Mouse (Mus musculus): ENCODE data around the gene Dok4. TPM values are rescaled to one million over a fixed set of nuclear protein-coding genes. Genes with fewer than 3 reads are reported as not detected.
A peak's percentile ranks its signal among the peaks of the same experiment; 100 is the strongest.
"Not testable (repeated sequence)": the region's sequence is repeated elsewhere in the genome, so short reads cannot be mapped to it uniquely, and the experiment has no call there.

The Dok4 gene
- total RNA-seq, 2 experiments from 2014 or later, result 17.5 to 21.4 TPM

GRCm38 (mm10) chr8:94857346-94858173, 18.6 kb downstream of the Dok4 start, which contains the start of gene Polr2c:
TSS of gene Polr2c (plus strand) at chr8:94857450.
- intact Hi-C loops (cut with DNase I), result no loop called here
- DNase-seq (ENCODE audit: low spot score), result peak; percentile 66

GRCm38 (mm10) chr8:94857011-94857345, 19.2 kb downstream of the Dok4 start:
- intact Hi-C loops (cut with DNase I), result no loop called here
- DNase-seq (ENCODE audit: low spot score), result no peak

- intact Hi-C loops (cut with DNase I); DNase-seq (ENCODE audit: low spot score): not testable (repeated sequence)
These were observed 21.4 kb downstream of the Dok4 start for GRCm38 (mm10) chr8:94854761-94855160.

- intact Hi-C loops (cut with DNase I), result no loop called here
- no peak for DNase-seq (ENCODE audit: low spot score)
These were observed 26.1 kb downstream of the Dok4 start for GRCm38 (mm10) chr8:94850049-94850448.

- intact Hi-C loops (cut with DNase I), result no loop called here
- DNase-seq (ENCODE audit: low spot score), result no peak
These were observed 34.9 kb downstream of the Dok4 start for GRCm38 (mm10) chr8:94841183-94841582.

GRCm38 (mm10) chr8:94838600-94838999, 37.5 kb downstream of the Dok4 start:
- intact Hi-C loops (cut with DNase I), result no loop called here

GRCm38 (mm10) chr8:94837662-94838574, 38.2 kb downstream of the Dok4 start, which contains the start of the genes Coq9 and Ciapin1:
TSS of gene Coq9 (plus strand) at chr8:94838321.
TSS of gene Ciapin1 (minus strand) at chr8:94838358.
- peak; percentile 90 for DNase-seq (ENCODE audit: low spot score)
- intact Hi-C loops (cut with DNase I), result no loop called here

More at GRCm38 (mm10) chr8:94838600-94838999, 37.5 kb downstream of the Dok4 start:
- peak; percentile 63 for DNase-seq (ENCODE audit: low spot score)

GRCm38 (mm10) chr8:94836456-94837240, 39.5 kb downstream of the Dok4 start:
- intact Hi-C loops (cut with DNase I), result no loop called here
- DNase-seq (ENCODE audit: low spot score), result no peak

- intact Hi-C loops (cut with DNase I); DNase-seq (ENCODE audit: low spot score): not testable (repeated sequence)
These were observed 40.4 kb downstream of the Dok4 start for GRCm38 (mm10) chr8:94835751-94836150.

- DNase-seq (ENCODE audit: low spot score); intact Hi-C loops (cut with DNase I): not testable (repeated sequence)
These were observed 42.2 kb downstream of the Dok4 start for GRCm38 (mm10) chr8:94833901-94834405.

- intact Hi-C loops (cut with DNase I), result no loop called here
- no peak for DNase-seq (ENCODE audit: low spot score)
These were observed 47.8 kb downstream of the Dok4 start for GRCm38 (mm10) chr8:94828284-94828683.

- intact Hi-C loops (cut with DNase I), result no loop called here
- no peak for DNase-seq (ENCODE audit: low spot score)
These were observed 49.9 kb downstream of the Dok4 start for GRCm38 (mm10) chr8:94826210-94826609.

- intact Hi-C loops (cut with DNase I), result no loop called here
- no peak for DNase-seq (ENCODE audit: low spot score)
These were observed 51.0 kb downstream of the Dok4 start for GRCm38 (mm10) chr8:94825170-94825569.

- no peak for DNase-seq (ENCODE audit: low spot score)
- intact Hi-C loops (cut with DNase I), result loop anchor here (2.0 kb wide), 1 partner anchor 86 kb away; no protein-coding TSS in a partner anchor
These were observed 53.2 kb downstream of the Dok4 start for GRCm38 (mm10) chr8:94822637-94823560.

GRCm38 (mm10) chr8:94821381-94821780, 54.7 kb downstream of the Dok4 start:
- DNase-seq (ENCODE audit: low spot score), result no peak
- intact Hi-C loops (cut with DNase I), result no loop called here

GRCm38 (mm10) chr8:94820553-94820952, 55.6 kb downstream of the Dok4 start:
- intact Hi-C loops (cut with DNase I), result no loop called here
- no peak for DNase-seq (ENCODE audit: low spot score)

- DNase-seq (ENCODE audit: low spot score), result no peak
- intact Hi-C loops (cut with DNase I), result no loop called here
These were observed 56.4 kb downstream of the Dok4 start for GRCm38 (mm10) chr8:94819671-94820179.

GRCm38 (mm10) chr8:94817933-94818332, 58.2 kb downstream of the Dok4 start:
- intact Hi-C loops (cut with DNase I), result no loop called here
- no peak for DNase-seq (ENCODE audit: low spot score)
